Mouse (Mus musculus) layer of hippocampus, adult 11-12 months (tissue): ENCODE data around the gene Rsrp1.

Experiments
- DNase-seq: peaks from one replicate; pipeline ENCODE4 v3.0.0; 2022; ENCODE audit warnings: low spot score

Rsrp1 gene

GRCm38 (mm10) chr4:134922111-134922924, 1.1 kb upstream of the Rsrp1 start:
- no peak for DNase-seq

GRCm38 (mm10) chr4:134922925-134923244, 507 bp upstream of the Rsrp1 start:
- DNase-seq = peak; percentile 72

GRCm38 (mm10) chr4:134924019-134924741, 788 bp downstream of the Rsrp1 start:
- DNase-seq = peak; percentile 55

GRCm38 (mm10) chr4:134925206-134925605, 1.8 kb downstream of the Rsrp1 start:
- no peak for DNase-seq

- no peak for DNase-seq
Measured at GRCm38 (mm10) chr4:134927815-134928463, 4.5 kb downstream of the Rsrp1 start.

- no peak for DNase-seq
Measured at GRCm38 (mm10) chr4:134928464-134928836, 5.1 kb downstream of the Rsrp1 start.

- DNase-seq = no peak
Measured at GRCm38 (mm10) chr4:134929536-134929935, 6.1 kb downstream of the Rsrp1 start.

GRCm38 (mm10) chr4:134930190-134930589, 6.8 kb downstream of the Rsrp1 start:
- no peak for DNase-seq

- peak; percentile 95 for DNase-seq
Measured at GRCm38 (mm10) chr4:134930684-134931481, 7.5 kb downstream of the Rsrp1 start, which contains the start of gene Syf2. Gene Syf2, plus strand, starts transcription at chr4:134930898.

GRCm38 (mm10) chr4:134937240-134938176, 14.1 kb downstream of the Rsrp1 start:
- DNase-seq = no peak

- no peak for DNase-seq
Measured at GRCm38 (mm10) chr4:134939900-134940299, 16.5 kb downstream of the Rsrp1 start.

- DNase-seq = no peak
Measured at GRCm38 (mm10) chr4:134943758-134944538, 20.6 kb downstream of the Rsrp1 start.

- DNase-seq = peak; percentile 79
Measured at GRCm38 (mm10) chr4:134946024-134946744, 22.8 kb downstream of the Rsrp1 start.

- DNase-seq = no peak
Measured at GRCm38 (mm10) chr4:134950518-134951091, 27.2 kb downstream of the Rsrp1 start.

- no peak for DNase-seq
Measured at GRCm38 (mm10) chr4:134954461-134954860, 31.1 kb downstream of the Rsrp1 start.

- DNase-seq = no peak
Measured at GRCm38 (mm10) chr4:134955196-134955595, 31.8 kb downstream of the Rsrp1 start.

- no peak for DNase-seq
Measured at GRCm38 (mm10) chr4:134955845-134956244, 32.5 kb downstream of the Rsrp1 start.

- peak; percentile 75 for DNase-seq
Measured at GRCm38 (mm10) chr4:134956328-134956727, 32.9 kb downstream of the Rsrp1 start.
